ENCODE assay signal across 8 mouse cellular contexts in genomic region chr16:21412593-21413047, GRCm38 (mm10). TPM values are rescaled to one million over a fixed set of nuclear protein-coding genes. Genes with fewer than 3 reads are reported as not detected.
DNase-seq lines count a peak whose midpoint lies in the region; ATAC-seq lines count a peak whose summit lies in the region.

No protein-coding gene starts in this region.

- DNase-seq in CD4-positive helper T cell, adult 2 months (ENCODE audit: low read depth, low spot score) = peak; percentile 79
- DNase-seq in adrenal gland, postnatal 36 days = peak; percentile 73 to 78
- peak; percentile 86 for DNase-seq in kidney, postnatal 10 days
- DNase-seq in natural killer cell, adult 2 months (ENCODE audit: low spot score in 2 of 2) = peak; percentile 58 to 79

- WGBS in embryonic facial prominence, embryonic 12.5 days = 16% methylated on average over 8 of the region's 8 CpGs
- WGBS in heart, embryonic 13.5 days = 20% methylated on average over 8 of the region's 8 CpGs
- 16% methylated on average over 8 of the region's 8 CpGs for WGBS in liver, embryonic 12.5 days (ENCODE audit: insufficient replicate concordance)
- WGBS in stomach, embryonic 16.5 days = 22% methylated on average over 8 of the region's 8 CpGs

- H3K27ac ChIP-seq in embryonic facial prominence, embryonic 12.5 days = no peak overlapping the region
- no peak overlapping the region for H3K27ac ChIP-seq in heart, embryonic 13.5 days (replicated peaks)
- H3K27ac ChIP-seq in liver, embryonic 12.5 days = no peak overlapping the region
- no peak overlapping the region for H3K27ac ChIP-seq in stomach, embryonic 16.5 days (ENCODE audit: low read length)

- H3K9ac ChIP-seq in embryonic facial prominence, embryonic 12.5 days = no peak overlapping the region
- no peak overlapping the region for H3K9ac ChIP-seq in heart, embryonic 13.5 days
- no peak overlapping the region for H3K9ac ChIP-seq in liver, embryonic 12.5 days
- no peak overlapping the region for H3K9ac ChIP-seq in stomach, embryonic 16.5 days (ENCODE audit: low read length)

- H3K9me3 ChIP-seq in embryonic facial prominence, embryonic 12.5 days = no peaks in the 10 kb centered on the region
- H3K9me3 ChIP-seq in heart, embryonic 13.5 days = no peaks in the 10 kb centered on the region
- no peaks in the 10 kb centered on the region for H3K9me3 ChIP-seq in liver, embryonic 12.5 days (replicated peaks)
- H3K9me3 ChIP-seq in stomach, embryonic 16.5 days (replicated peaks; ENCODE audit: control insufficient read depth, low read length) = no peaks in the 10 kb centered on the region

- H3K4me2 ChIP-seq in embryonic facial prominence, embryonic 12.5 days (replicated peaks) = no peak overlapping the region
- H3K4me2 ChIP-seq in heart, embryonic 13.5 days = no peak overlapping the region
- H3K4me2 ChIP-seq in liver, embryonic 12.5 days = no peak overlapping the region
- H3K4me2 ChIP-seq in stomach, embryonic 16.5 days (ENCODE audit: low read depth, low read length) = no peak overlapping the region

- no peak overlapping the region for H3K4me3 ChIP-seq in embryonic facial prominence, embryonic 12.5 days
- H3K4me3 ChIP-seq in heart, embryonic 13.5 days = no peak overlapping the region
- no peak overlapping the region for H3K4me3 ChIP-seq in liver, embryonic 12.5 days
- H3K4me3 ChIP-seq in stomach, embryonic 16.5 days (replicated peaks; ENCODE audit: low read length) = no peak overlapping the region

- 0 out of 2 replicates have a peak, but pooled peaks have one; percentile 38 for ATAC-seq in embryonic facial prominence, embryonic 12.5 days (ENCODE audit: insufficient number of reproducible peaks, insufficient read depth, low FRiP score, low TSS enrichment)
- peak; percentile 68 for ATAC-seq in heart, embryonic 13.5 days (ENCODE audit: extremely low read depth, insufficient number of reproducible peaks, low FRiP score, low TSS enrichment)
- peak; percentile 37; the same call in 1 of the 2 replicates for ATAC-seq in liver, embryonic 12.5 days
- ATAC-seq in stomach, embryonic 16.5 days (ENCODE audit: insufficient read depth, low FRiP score) = peak; percentile 73; the same call in 1 of the 2 replicates

- H3K36me3 ChIP-seq in embryonic facial prominence, embryonic 12.5 days = no peaks in the 10 kb centered on the region
- H3K36me3 ChIP-seq in heart, embryonic 13.5 days = no peaks in the 10 kb centered on the region
- no peaks in the 10 kb centered on the region for H3K36me3 ChIP-seq in liver, embryonic 12.5 days
- H3K36me3 ChIP-seq in stomach, embryonic 16.5 days (ENCODE audit: control insufficient read depth, insufficient read depth, low read length) = no peaks in the 10 kb centered on the region

- H3K27me3 ChIP-seq in embryonic facial prominence, embryonic 12.5 days = no peaks in the 10 kb centered on the region
- H3K27me3 ChIP-seq in heart, embryonic 13.5 days (replicated peaks) = no peaks in the 10 kb centered on the region
- no peaks in the 10 kb centered on the region; the same call in 1 of the 2 replicates for H3K27me3 ChIP-seq in liver, embryonic 12.5 days (replicated peaks)
- no peaks in the 10 kb centered on the region; the same call in 1 of the 2 replicates for H3K27me3 ChIP-seq in stomach, embryonic 16.5 days (ENCODE audit: control insufficient read depth, insufficient read depth, low read length)

- no peaks in the 10 kb centered on the region for H3K4me1 ChIP-seq in embryonic facial prominence, embryonic 12.5 days
- 0 out of 2 replicates have a peak, but pooled peaks cover 3% of the 10 kb centered on the region for H3K4me1 ChIP-seq in heart, embryonic 13.5 days
- peaks cover 6% of the 10 kb centered on the region; the same call in 1 of the 2 replicates for H3K4me1 ChIP-seq in liver, embryonic 12.5 days
- no peaks in the 10 kb centered on the region for H3K4me1 ChIP-seq in stomach, embryonic 16.5 days (ENCODE audit: control insufficient read depth, insufficient read depth, low read length)

RNA-seq across cellular contexts. Expression of gene Vps8, which starts 10.3 kb away (rescaled TPM):
- 10 to 100 TPM; 23.6 to 24.4 TPM for total RNA-seq in adrenal gland, postnatal 36 days (2021)
- polyA plus RNA-seq in embryonic facial prominence, embryonic 12.5 days (2016; fragmentation: Nextera tagmentation; extraction: Ambion mirVana) = 16.7 and 19.7 TPM in 2 replicates
- 18.9 and 21.1 TPM in 2 replicates for polyA plus RNA-seq in heart, embryonic 13.5 days (2015; fragmentation: Nextera tagmentation; extraction: Ambion mirVana)
- 10.0 and 11.5 TPM in 2 replicates for polyA plus RNA-seq in liver, embryonic 12.5 days (2016; fragmentation: Nextera tagmentation; extraction: Ambion mirVana)
- 20.1 and 25.9 TPM in 2 replicates for polyA plus RNA-seq in stomach, embryonic 16.5 days (2015; fragmentation: Nextera tagmentation; extraction: Ambion mirVana)
